Mouse (Mus musculus): Measurements from ENCODE around the gene Galns. TPM values are rescaled to one million over a fixed set of nuclear protein-coding genes. Genes with fewer than 3 reads are reported as not detected.

Gene Galns
- total RNA-seq (2015; ENCODE audit: low replicate concordance) (8.6 and 23.2 TPM in 2 replicates), total RNA-seq (2017; ENCODE audit: low replicate concordance) (8.6 and 15.5 TPM in 2 replicates)

GRCm38 (mm10) chr8:122611295-122612133 is at the start of gene Galns, which contains the start of gene Trappc2l:
Gene Galns (minus strand): TSS chr8:122611463.
Gene Trappc2l (plus strand): TSS chr8:122611640.
- peak; percentile 94 for ATAC-seq (replicated peaks; ENCODE audit: low FRiP score, poor library complexity, severe bottlenecking)

- peak; percentile 19; the same call in 1 of the 2 replicates for ATAC-seq (replicated peaks; ENCODE audit: low FRiP score, poor library complexity, severe bottlenecking)
Observed at GRCm38 (mm10) chr8:122660022-122660421, 48.8 kb upstream of the Galns start.

GRCm38 (mm10) chr8:122658807-122659160 is 47.5 kb upstream of the Galns start:
- ATAC-seq (replicated peaks; ENCODE audit: low FRiP score, poor library complexity, severe bottlenecking): no peak

- no peak for ATAC-seq (replicated peaks; ENCODE audit: low FRiP score, poor library complexity, severe bottlenecking)
Observed at GRCm38 (mm10) chr8:122658149-122658806, 47.0 kb upstream of the Galns start.

- ATAC-seq (replicated peaks; ENCODE audit: low FRiP score, poor library complexity, severe bottlenecking): peak; percentile 82
Observed at GRCm38 (mm10) chr8:122656056-122656999, 45.1 kb upstream of the Galns start.

- no peak for ATAC-seq (replicated peaks; ENCODE audit: low FRiP score, poor library complexity, severe bottlenecking)
Observed at GRCm38 (mm10) chr8:122654768-122655167, 43.5 kb upstream of the Galns start.

- ATAC-seq (replicated peaks; ENCODE audit: low FRiP score, poor library complexity, severe bottlenecking): no peak
Observed at GRCm38 (mm10) chr8:122652643-122653042, 41.4 kb upstream of the Galns start.

GRCm38 (mm10) chr8:122651326-122651921 is 40.2 kb upstream of the Galns start:
- no peak for ATAC-seq (replicated peaks; ENCODE audit: low FRiP score, poor library complexity, severe bottlenecking)

- ATAC-seq (replicated peaks; ENCODE audit: low FRiP score, poor library complexity, severe bottlenecking): no peak
Observed at GRCm38 (mm10) chr8:122648192-122648970, 37.1 kb upstream of the Galns start.

- ATAC-seq (replicated peaks; ENCODE audit: low FRiP score, poor library complexity, severe bottlenecking): no peak
Observed at GRCm38 (mm10) chr8:122646337-122646736, 35.1 kb upstream of the Galns start.

- no peak for ATAC-seq (replicated peaks; ENCODE audit: low FRiP score, poor library complexity, severe bottlenecking)
Observed at GRCm38 (mm10) chr8:122644175-122644954, 33.1 kb upstream of the Galns start.

- no peak for ATAC-seq (replicated peaks; ENCODE audit: low FRiP score, poor library complexity, severe bottlenecking)
Observed at GRCm38 (mm10) chr8:122642071-122642470, 30.8 kb upstream of the Galns start.

GRCm38 (mm10) chr8:122641406-122641805 is 30.1 kb upstream of the Galns start:
- ATAC-seq (replicated peaks; ENCODE audit: low FRiP score, poor library complexity, severe bottlenecking): no peak

GRCm38 (mm10) chr8:122640825-122641224 is 29.6 kb upstream of the Galns start:
- no peak for ATAC-seq (replicated peaks; ENCODE audit: low FRiP score, poor library complexity, severe bottlenecking)

GRCm38 (mm10) chr8:122639521-122640248 is 28.4 kb upstream of the Galns start:
- no peak for ATAC-seq (replicated peaks; ENCODE audit: low FRiP score, poor library complexity, severe bottlenecking)

- ATAC-seq (replicated peaks; ENCODE audit: low FRiP score, poor library complexity, severe bottlenecking): no peak
Observed at GRCm38 (mm10) chr8:122638601-122639000, 27.3 kb upstream of the Galns start.

- ATAC-seq (replicated peaks; ENCODE audit: low FRiP score, poor library complexity, severe bottlenecking): no peak
Observed at GRCm38 (mm10) chr8:122637230-122637629, 26.0 kb upstream of the Galns start.
